Mouse (Mus musculus): ENCODE data around the gene Plekhm3.
"Not testable (repeated sequence)": the region's sequence is repeated elsewhere in the genome, so short reads cannot be mapped to it uniquely, and the experiment has no call there.

Gene Plekhm3

DNA sequence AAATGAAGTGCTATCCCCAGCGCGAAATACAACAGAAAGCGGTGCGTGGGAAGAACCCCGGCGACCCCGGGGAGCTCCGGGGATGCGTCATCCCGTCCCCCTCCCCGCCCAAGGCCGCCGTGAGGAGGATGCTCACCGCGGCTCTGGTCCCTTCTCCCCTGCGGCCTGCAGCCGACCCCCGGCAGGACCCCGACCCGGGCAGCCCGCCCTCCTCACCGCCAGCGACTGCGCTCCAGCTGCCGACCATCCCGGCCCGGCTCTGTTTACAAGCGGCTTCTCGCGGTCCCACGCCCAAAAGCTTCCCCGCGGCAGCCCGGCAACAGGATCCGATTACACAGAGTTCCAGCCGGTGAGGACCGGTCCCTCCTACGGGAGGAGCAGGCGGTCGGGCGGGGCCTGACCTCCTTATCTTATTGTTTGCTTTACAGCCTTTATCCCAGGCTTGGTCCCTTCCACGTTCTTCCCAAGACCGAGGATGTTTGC lies at the start of gene Plekhm3:
TSS of gene Plekhm3 (minus strand) at position 346 of the 483 bp plus-strand sequence.
- peak; percentile 82 for DNase-seq

DNA sequence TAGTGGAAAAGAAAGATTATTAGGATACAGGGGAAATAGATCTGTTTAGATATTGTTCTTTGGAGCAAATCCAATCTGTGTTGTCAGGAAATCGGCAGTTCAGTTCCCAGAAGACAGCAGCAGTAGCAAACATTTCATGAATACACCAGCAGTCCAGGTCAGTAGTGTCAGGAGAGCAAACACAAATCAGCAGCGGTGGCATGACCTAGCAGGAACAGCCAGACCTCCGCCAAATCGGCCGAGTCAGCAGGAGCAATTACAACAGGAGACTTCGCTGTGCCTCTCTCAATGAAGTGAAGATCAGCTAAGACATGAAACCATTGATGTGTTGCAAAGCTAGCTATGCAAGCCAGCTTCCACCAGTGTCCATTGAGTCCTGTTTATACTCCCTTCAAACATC lies 49.0 kb upstream of the Plekhm3 start:
- DNase-seq: no peak

DNA sequence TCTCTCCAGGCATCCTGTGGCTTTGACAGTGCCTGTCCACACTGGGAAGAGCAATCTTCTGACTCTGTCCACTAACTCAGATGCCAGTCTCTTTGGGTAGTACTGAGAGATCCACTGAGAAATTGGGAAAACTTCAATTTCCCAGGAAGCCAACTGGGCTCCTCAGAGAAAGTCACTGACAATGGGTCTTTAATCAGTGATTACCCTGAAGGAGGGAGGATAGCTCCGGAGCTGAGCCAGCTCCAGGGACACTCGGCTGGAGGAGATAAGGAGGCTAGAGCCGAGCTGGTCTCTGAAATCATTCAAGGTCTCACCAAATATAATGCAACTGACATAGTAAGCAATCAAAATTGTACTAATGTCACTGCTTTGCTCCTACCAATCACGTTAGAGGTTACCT lies 47.9 kb upstream of the Plekhm3 start:
- no peak for DNase-seq

DNA sequence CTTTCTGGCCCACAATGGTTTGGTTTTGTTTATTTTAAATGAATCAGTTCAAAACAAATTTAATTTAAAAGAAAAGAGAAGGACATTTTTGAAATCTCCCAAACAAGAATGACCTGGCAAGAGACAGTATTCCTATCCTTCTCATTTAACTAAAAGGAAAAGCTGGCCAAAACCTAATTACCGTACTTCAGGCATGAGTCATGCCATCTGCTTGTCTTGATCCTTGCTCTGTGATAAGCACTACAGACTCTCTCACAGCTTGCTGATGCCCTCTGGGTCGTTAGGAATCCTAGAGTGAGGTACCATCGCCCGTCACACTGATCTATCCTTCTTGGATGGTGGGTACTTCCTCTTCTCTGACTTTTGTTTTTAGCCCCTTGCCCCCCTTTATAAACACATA lies 36.6 kb upstream of the Plekhm3 start:
- no peak for DNase-seq

DNA sequence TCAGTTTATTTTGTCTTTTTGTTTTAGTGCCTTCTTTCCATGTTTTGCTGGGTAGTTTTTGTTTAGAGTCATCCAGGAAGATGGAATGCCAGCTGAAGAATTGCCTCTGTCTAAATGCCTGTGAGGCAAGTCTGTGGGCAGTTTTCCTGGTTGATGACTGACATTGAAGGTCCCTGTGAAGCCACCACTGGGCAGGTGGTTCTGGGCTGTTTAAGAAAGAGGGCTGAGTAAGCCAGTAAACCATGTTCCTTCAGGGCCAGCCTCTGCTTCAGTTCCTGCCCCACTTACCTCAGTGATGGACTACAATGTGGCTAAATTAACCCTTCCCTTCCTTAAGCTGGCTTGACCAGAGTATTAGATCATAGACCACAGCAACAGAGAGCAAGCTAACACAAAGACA lies 31.6 kb upstream of the Plekhm3 start:
- no peak for DNase-seq

DNA sequence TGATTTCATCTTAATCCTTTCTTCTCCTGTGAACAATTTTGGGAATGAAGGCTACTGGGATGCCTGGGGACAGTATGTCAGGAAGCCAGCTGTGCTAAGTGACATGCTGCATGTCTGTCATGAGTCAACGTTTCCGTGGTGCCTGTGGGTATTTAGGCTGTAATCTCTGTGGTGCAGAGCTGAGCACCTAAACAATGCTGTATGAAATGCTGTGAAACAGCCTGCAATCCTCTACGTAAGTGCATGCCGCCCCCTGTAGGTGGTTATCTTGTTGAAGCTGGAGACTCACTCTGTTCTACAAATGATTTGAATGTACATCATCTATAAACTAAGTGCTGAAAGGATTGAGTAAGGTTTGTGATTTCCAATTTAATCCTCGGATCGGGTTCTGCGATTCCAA lies 29.5 kb upstream of the Plekhm3 start:
- peak; percentile 75 for DNase-seq

DNA sequence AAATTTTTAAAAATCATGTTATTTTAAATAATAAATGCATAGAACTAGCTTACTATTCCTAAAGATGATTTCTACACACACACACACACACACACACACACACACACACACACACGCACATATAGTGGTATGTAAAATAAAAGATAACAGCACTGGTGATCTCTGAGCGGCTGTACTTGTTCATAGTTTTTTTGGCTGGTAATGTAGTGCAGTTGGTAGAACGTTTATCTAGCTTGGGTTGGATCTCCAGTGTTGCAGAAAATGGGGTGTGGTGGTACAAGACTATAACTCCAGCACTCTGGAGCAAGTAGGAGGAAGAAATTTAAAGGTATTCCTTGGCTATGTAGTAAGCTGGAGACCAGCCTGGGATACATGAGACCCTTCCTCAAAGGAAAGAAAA lies 26.6 kb upstream of the Plekhm3 start:
- no peak for DNase-seq

DNA sequence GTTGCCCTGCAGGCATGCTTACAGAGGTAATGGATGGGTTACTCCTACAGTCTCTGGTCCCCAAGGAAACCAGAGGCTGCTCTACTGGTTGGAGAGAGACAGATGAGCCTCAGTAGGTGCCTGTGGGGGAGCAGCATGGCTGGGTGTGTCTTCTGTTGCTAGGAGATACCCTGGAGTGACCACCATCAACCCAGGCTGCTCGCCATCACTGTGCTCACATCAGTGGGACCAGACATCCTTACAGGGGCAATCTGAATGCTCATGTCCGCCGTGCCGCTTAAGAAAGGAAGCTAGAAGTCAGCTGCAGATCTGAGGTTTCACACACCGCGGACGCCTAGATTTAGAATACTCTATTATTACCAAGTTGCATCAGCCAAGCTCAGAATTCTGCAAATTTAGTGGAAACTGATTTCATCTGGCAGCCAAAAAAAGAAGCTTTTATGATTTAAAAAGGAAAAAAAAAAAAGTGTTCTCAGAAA lies 21.7 kb upstream of the Plekhm3 start:
- DNase-seq: peak; percentile 29

DNA sequence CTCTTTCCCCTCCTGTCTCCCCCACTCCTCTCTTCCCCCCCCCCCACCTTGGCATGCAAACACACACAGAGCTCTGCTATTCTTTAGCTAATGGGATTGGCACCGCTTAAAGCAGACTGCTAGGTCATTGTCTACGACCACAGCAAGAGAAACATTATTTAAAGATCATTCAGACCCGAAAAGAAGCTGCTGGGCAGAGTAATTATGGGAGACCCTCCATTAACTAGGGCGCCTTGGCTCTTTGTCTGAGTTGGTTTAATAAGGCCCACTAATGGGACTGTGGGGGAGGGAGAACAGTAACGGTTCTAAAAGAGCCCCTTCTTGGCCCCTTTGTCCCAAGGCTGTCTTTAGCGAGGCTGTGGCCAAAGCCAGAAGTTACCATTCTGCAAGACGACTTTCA lies 18.7 kb upstream of the Plekhm3 start:
- DNase-seq: no peak

DNA sequence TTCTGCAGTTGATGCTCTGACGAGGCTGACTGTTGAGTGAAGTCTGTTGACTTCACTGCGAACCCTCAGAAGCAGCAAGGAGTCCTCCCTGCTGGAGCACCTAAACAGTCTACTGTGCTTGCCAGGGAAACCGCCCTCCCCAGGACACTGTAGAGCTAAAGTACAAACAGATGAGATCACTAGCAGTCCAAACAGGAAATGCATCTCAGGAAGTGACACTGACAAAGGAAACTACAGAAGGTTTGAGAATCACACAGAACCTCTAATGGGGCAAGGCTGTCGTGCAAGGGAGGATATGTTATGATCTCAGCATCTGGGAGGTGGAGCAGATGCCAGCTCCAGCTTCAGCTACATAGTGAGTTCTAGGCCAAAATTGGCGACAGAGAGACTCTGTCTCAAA lies 14.1 kb upstream of the Plekhm3 start:
- DNase-seq: no peak

DNA sequence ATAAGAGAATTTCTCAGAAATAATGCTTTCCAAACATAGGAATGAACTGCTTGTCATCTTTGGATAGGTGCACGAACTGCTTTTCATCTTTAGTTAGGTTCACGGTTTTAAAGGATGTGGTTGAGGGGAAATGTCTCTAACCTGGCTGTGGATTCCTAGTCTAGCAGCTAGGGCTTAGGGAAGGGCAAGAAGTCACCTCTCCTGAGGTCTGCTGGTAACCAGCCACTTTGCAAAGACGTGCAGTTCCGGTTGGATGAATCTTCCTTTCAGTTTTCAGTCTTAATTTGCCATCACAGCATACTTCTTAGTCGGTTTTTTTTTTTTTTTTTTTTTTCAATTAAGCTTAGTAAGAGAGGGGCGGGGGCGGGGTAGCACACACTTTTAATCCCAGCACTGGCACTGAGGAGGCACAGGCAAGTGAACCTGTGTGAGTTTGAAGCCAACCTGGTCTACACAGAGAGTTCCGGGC lies 431 bp upstream of the Plekhm3 start:
- no peak for DNase-seq

DNA sequence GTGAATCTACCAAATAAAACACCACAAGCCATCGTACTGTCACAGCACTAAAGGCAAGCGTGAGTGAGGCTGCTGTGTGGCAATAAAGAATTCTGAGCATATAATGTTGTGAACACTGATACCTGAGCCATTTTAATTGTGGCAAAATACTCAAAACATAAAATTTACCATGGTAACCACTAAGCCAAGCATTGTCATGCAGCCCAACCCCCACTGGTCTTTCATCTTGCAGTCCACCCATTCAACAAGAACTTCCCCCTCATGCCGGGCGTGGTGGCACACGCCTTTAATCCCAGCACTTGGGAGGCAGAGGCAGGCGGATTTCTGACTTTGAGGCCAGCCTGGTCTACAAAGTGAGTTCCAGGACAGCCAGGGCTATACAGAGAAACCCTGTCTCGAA lies 1.8 kb downstream of the Plekhm3 start:
- not testable (repeated sequence) for DNase-seq

DNA sequence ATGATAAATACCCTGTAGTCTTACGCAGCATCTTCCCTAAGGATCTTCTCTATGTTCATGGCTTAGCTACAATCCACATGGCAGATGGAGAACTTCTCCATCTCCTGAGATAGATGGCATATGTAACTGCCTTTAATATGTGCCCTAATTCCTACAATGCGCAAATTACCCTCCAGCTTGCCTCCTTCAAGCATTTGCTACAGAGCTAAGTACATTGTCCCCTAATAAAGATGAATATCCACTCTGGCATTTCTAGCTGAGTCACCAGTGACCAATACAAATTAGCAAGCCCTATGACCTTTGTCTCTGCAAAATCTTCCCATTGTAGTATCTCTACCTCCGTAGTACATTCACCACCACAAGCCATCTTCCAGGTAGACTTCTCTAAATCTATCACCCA lies 6.4 kb downstream of the Plekhm3 start:
- no peak for DNase-seq

DNA sequence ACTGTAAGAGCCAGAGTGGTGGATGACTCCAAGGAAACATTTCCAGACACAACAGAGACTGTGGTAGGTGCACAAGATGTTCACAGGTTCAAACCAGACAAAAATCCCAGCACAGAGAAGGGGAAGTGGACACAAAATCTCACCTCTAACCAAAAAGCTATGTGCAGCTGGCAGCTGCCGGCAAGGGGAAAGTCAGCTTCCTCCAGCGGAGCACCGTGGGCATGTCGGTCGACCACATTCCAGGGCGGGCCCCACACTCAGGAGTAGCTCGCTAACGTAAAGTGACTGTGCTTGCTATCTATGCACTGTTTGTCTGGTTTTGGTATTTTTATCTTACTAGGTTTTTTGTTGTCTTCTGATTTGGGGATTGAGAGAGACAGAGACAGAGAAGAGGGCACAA lies 7.2 kb downstream of the Plekhm3 start:
- DNase-seq: no peak

DNA sequence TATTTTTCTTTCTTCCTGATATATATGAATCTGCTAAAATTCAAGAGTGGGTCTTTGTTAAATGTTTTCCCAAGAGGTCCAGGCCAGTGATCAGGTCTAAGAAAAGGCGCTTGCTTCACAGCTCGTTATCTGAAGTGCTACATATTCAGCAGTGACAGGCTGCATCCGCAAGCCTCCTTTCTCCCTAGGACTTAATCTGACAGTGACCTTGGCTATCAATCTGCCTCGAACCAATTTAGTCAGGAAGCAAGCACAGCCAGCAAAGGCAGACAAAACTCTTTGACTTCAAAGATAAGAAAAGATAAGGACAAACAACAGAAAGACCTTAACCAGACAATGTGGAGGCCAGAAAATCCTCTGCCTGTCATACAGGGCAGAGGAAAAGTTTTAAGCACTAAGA lies 10.5 kb downstream of the Plekhm3 start:
- DNase-seq: no peak

DNA sequence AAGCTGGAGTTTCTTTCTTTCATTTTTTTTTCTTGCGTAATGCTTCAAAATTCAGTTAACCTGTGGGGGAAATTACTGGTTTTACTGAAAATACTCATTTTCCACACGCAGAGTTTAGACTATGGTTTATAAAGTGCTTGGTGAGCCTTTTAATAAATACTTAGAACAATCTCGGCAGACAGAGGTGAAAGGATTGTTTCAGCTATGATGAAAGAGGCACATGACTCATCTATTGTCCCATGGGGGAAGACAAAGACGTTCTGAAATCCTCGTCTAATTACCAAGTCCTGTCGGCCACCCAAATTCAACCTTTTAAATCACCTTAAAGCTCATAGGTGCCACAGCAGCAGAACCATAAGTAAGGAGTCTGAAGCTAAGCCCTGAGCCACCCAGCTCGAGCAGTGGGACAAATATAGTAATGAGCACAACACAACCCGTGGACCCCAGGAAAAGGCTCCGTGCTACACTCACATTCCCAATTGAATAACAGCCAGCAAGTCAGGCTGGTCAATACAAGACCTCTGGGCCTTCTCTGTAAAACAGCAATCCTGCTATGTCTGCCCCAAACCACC lies 11.3 kb downstream of the Plekhm3 start:
- no peak for DNase-seq

DNA sequence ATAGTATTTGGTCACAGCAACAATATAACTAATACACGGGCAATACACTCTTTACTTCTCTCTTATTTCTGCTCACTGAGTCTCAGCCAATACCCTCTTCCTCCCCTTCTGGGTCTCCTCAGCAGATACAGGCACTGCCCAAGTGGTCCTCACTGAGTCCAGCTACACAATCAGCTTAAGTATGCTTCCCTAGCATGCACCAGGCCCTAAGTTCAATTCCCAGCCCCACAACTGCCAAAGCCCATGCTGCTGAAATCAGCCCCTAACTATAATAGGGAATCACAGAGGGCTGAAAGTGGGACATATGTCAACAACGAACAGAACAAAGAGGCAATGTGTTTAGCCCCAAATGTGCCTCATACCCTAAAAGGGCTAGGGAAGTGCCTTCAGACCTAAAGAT lies 11.9 kb downstream of the Plekhm3 start:
- no peak for DNase-seq

DNA sequence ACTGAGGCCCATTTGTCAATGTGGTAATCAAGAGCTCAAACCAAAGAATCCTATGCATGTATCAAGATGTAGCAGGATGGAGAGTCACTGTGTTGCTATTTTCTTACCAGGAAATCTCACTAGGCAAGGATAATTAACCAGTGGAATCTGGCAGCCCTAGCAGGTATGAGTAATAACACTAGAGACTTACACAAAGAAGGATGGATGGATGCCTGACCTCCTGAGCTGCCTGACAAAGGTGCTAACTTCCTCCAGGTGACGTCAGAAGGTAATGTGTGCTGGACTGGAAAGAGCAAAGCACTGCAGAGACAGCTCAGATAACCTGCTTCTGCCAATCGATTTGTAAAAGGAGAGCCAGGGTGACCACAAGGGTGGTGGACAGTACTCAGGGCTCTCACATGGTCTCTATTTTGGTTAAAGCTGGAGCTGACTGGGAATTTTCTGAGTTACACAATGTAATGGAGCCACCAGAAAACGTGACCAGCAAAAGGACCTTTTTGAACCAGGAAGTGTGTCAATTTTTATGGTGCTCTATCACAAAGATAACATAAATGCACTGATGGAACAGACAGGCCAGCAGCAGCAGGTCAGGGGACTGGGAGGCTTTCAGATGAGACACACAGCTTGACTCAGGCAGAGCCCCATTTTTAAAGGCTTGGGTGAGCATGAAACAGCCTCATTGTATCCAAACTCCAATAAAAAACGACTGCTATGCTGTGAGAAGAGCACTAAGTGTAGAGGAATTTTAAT lies 14.4 kb downstream of the Plekhm3 start:
- DNase-seq: no peak

DNA sequence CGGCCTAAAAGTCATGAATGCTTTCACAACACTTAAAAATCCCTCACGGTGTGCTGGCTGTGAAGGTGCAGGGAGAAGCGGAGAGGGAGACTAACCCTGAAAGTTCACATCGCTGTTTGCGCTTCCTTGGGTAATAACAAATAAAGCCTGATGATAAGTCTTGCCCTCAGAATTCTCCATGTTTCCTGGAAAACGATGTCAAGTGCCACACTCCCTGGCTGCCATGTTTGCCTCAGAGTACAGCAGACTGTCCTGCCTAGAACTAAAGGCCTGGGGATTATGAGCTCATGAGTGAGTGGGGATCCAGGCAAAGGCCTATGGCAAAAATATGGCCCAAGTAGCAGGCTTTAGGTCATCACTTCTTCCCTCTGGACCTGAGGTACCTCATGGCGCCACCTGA lies 17.7 kb downstream of the Plekhm3 start:
- DNase-seq: no peak

DNA sequence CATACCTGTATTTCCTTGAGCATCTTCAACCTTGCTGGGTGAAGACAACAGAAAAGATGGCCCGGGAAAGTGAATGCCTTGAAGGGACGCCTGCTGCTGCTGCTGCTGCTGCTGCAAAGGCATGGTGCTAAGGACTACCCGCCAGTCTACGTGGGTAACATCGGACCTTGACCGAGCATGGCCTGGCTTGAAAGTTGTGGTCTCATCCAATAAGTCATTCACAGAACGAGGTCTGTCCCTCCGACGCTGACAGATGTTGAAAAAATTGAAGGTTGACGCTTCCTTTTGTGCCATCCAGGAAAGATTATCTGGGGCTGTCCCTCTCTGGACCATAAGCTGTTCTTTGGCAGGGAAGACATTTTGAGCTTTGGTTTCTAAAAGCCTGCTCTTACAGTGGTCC lies 18.9 kb downstream of the Plekhm3 start:
- no peak for DNase-seq

DNA sequence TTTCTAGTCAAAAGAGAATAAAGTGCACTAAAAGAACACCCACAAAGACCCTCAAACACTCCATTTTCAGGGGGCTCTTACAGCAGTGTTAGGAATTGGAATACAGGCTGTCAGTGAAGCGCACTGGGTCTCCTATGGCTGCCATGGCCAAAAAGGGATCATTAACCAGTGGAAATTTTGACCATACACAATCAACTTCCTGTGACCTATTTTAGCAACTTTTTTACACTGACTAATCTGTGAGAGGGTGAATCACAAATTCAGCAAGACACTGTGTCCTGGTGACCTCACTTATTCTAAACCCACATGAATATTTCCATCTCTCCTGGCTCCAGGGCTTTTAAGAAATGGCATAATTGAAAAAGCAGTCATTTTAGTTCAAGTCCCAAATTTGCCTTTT lies 23.7 kb downstream of the Plekhm3 start:
- no peak for DNase-seq

DNA sequence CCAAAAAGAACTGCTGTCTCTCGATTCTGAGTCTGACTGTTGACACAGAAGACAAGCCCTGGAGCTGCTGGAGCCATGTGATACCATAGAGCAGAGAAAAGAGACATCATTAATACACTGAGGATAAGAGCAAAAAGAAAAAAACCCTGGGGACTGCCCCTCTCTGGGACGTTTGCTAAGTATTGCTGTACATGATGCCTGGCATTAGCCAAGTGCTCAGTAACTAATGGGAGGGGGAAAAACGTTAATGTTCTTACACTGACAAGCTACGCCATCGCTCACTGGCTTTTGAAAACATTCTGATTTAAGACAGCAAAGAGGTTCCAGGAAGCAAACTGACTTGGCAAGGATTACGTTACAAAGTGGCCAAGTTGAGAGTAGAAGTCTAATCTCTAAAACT lies 26.5 kb downstream of the Plekhm3 start:
- DNase-seq: no peak

DNA sequence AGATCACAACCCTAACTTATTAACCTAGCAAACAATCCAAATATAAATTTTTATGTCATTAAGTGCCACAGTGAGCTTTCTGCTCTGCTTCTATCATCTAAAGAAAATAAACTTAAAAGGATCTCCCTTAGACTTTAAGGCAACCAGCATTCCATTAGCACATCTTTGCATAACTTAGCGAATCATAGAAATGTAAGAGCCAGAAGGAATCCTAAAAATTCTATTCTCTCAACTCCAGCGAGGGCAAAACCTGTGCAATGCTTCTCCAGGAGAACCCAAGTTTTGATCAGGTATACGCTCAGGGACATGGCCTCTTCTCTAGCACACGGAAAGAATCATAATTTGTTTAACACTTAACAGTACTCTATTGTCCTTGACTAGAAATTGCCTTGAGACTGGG lies 27.0 kb downstream of the Plekhm3 start:
- DNase-seq: no peak

DNA sequence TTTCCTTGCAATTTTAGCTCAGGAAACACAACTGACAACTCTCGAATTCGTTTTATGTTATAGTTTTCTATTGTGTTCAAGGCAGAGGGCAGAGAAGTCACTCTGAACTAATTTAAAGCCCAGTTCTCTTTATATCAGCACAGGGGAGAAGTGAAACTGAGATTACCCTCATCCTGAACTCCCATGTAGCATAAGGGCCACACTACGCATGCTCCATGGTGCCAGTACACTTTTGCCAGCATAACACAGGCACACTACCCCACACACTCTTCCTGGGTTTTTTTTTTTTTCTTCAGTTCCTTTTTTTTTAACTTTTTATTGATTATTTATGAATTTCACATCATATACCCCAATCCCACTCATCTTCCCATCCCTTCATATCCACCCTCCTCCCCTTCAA lies 28.1 kb downstream of the Plekhm3 start:
- no peak for DNase-seq
